Mouse (Mus musculus): ENCODE measurements at regions not wholly inside any gene's neighbourhood (a gene's known extent, or its start where the extent isn't known, plus 50 kb on each side); places are given as distances from the start of the nearest gene placed in this dataset.

DNA sequence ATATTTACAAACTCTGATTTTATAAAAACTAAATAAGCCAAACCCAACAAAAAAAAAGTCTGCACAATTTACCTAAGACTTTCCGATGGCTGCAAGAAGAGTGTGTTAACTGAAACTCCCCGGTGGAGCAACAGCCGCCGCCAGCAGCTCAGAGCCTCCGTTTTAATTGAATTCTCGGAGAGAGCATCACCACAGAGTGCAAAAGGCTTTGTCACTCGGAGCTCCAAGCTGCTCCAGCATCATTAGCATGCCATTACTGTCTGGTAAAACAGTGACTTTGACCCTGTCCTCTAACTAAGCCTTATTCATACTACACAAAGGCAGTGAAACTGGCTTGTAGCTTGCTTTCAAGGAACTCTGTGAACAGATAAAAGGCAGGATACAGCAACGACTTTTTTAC, 176.5 kb downstream of the Efnb2 start:
- Histone ChIP-seq H3K9me3 (replicated peaks) (no peaks in the 10 kb centered on the region), H3K4me1 (ENCODE audit: insufficient read depth, low read depth, low read length) (peaks cover 9% of the 10 kb centered on the region)

GRCm38 (mm10) chr8:8482707-8483480, 178.1 kb downstream of the Efnb2 start:
- Histone ChIP-seq H3K9me3 (replicated peaks) (no peaks in the 10 kb centered on the region), H3K36me3 (replicated peaks) (no peaks in the 10 kb centered on the region), H3K4me3 (ENCODE audit: low read depth, low read length) (no peak overlapping the region), H3K27me3 (ENCODE audit: insufficient read depth, low read length) (0 out of 2 replicates have a peak, but pooled peaks cover 2% of the 10 kb centered on the region), H3K4me1 (ENCODE audit: insufficient read depth, low read depth, low read length) (no peaks in the 10 kb centered on the region; the same call in 1 of the 2 replicates)
- ATAC-seq (ENCODE audit: extremely low read depth, insufficient number of reproducible peaks, low FRiP score, poor library complexity, severe bottlenecking) (no peak), DNase-seq (ENCODE audit: low spot score) (no peak)
- no peak for TF ChIP-seq GATA1 (IDR thresholded peaks at IDR 0.05; ENCODE audit: borderline replicate concordance, low read length)
- no peak for TF ChIP-seq CTCF (IDR thresholded peaks at IDR 0.05; ENCODE audit: low read depth, low read length)
- no peak for TF ChIP-seq TAL1 (conservative IDR thresholded peaks at IDR 0.05; ENCODE audit: low read depth, low read length)
- TF ChIP-seq GATA2 (IDR thresholded peaks at IDR 0.05; ENCODE audit: borderline replicate concordance, low read depth, low read length): no peak
- no peak for TF ChIP-seq POLR2AphosphoS5 (IDR thresholded peaks at IDR 0.05; ENCODE audit: insufficient replicate concordance, low read depth, low read length)

More for the DNA sequence above, 176.5 kb downstream of the Efnb2 start:
- no peak for ATAC-seq (ENCODE audit: extremely low read depth, insufficient number of reproducible peaks, low FRiP score, poor library complexity, severe bottlenecking)
- TF ChIP-seq TAL1 (conservative IDR thresholded peaks at IDR 0.05; ENCODE audit: low read depth, low read length) (no peak), CTCF (IDR thresholded peaks at IDR 0.05; ENCODE audit: low read depth, low read length) (no peak), GATA1 (IDR thresholded peaks at IDR 0.05; ENCODE audit: borderline replicate concordance, low read length) (no peak), GATA2 (IDR thresholded peaks at IDR 0.05; ENCODE audit: borderline replicate concordance, low read depth, low read length) (no peak), POLR2AphosphoS5 (IDR thresholded peaks at IDR 0.05; ENCODE audit: insufficient replicate concordance, low read depth, low read length) (no peak)
- peaks cover 13% of the 10 kb centered on the region for H3K27me3 ChIP-seq (ENCODE audit: insufficient read depth, low read length)
- no peak overlapping the region for H3K4me3 ChIP-seq (ENCODE audit: low read depth, low read length)
- no peaks in the 10 kb centered on the region for H3K36me3 ChIP-seq (replicated peaks)
- DNase-seq (ENCODE audit: low spot score): no peak

GRCm38 (mm10) chr8:8477456-8477855, 183.6 kb downstream of the Efnb2 start:
- Histone ChIP-seq H3K4me1 (ENCODE audit: insufficient read depth, low read depth, low read length) (no peaks in the 10 kb centered on the region), H3K27me3 (ENCODE audit: insufficient read depth, low read length) (0 out of 2 replicates have a peak, but pooled peaks cover 2% of the 10 kb centered on the region), H3K4me3 (ENCODE audit: low read depth, low read length) (no peak overlapping the region), H3K9me3 (replicated peaks) (no peaks in the 10 kb centered on the region), H3K36me3 (replicated peaks) (no peaks in the 10 kb centered on the region)
- ATAC-seq (ENCODE audit: extremely low read depth, insufficient number of reproducible peaks, low FRiP score, poor library complexity, severe bottlenecking): no peak
- no peak for TF ChIP-seq GATA2 (IDR thresholded peaks at IDR 0.05; ENCODE audit: borderline replicate concordance, low read depth, low read length)
- no peak for TF ChIP-seq CTCF (IDR thresholded peaks at IDR 0.05; ENCODE audit: low read depth, low read length)
- no peak for TF ChIP-seq GATA1 (IDR thresholded peaks at IDR 0.05; ENCODE audit: borderline replicate concordance, low read length)
- no peak for TF ChIP-seq TAL1 (conservative IDR thresholded peaks at IDR 0.05; ENCODE audit: low read depth, low read length)
- no peak for TF ChIP-seq POLR2AphosphoS5 (IDR thresholded peaks at IDR 0.05; ENCODE audit: insufficient replicate concordance, low read depth, low read length)
- no peak for DNase-seq (ENCODE audit: low spot score)

GRCm38 (mm10) chr8:8468552-8468951, 192.5 kb downstream of the Efnb2 start:
- Histone ChIP-seq H3K4me3 (ENCODE audit: low read depth, low read length) (no peak overlapping the region), H3K9me3 (replicated peaks) (no peaks in the 10 kb centered on the region), H3K4me1 (ENCODE audit: insufficient read depth, low read depth, low read length) (no peaks in the 10 kb centered on the region), H3K36me3 (replicated peaks) (no peaks in the 10 kb centered on the region), H3K27me3 (ENCODE audit: insufficient read depth, low read length) (peaks cover 13% of the 10 kb centered on the region; the same call in 1 of the 2 replicates)
- no peak for TF ChIP-seq GATA1 (IDR thresholded peaks at IDR 0.05; ENCODE audit: borderline replicate concordance, low read length)
- no peak for TF ChIP-seq POLR2AphosphoS5 (IDR thresholded peaks at IDR 0.05; ENCODE audit: insufficient replicate concordance, low read depth, low read length)
- no peak for TF ChIP-seq CTCF (IDR thresholded peaks at IDR 0.05; ENCODE audit: low read depth, low read length)
- TF ChIP-seq TAL1 (conservative IDR thresholded peaks at IDR 0.05; ENCODE audit: low read depth, low read length): no peak
- no peak for TF ChIP-seq GATA2 (IDR thresholded peaks at IDR 0.05; ENCODE audit: borderline replicate concordance, low read depth, low read length)
- ATAC-seq (ENCODE audit: extremely low read depth, insufficient number of reproducible peaks, low FRiP score, poor library complexity, severe bottlenecking): no peak
- no peak for DNase-seq (ENCODE audit: low spot score)

DNA sequence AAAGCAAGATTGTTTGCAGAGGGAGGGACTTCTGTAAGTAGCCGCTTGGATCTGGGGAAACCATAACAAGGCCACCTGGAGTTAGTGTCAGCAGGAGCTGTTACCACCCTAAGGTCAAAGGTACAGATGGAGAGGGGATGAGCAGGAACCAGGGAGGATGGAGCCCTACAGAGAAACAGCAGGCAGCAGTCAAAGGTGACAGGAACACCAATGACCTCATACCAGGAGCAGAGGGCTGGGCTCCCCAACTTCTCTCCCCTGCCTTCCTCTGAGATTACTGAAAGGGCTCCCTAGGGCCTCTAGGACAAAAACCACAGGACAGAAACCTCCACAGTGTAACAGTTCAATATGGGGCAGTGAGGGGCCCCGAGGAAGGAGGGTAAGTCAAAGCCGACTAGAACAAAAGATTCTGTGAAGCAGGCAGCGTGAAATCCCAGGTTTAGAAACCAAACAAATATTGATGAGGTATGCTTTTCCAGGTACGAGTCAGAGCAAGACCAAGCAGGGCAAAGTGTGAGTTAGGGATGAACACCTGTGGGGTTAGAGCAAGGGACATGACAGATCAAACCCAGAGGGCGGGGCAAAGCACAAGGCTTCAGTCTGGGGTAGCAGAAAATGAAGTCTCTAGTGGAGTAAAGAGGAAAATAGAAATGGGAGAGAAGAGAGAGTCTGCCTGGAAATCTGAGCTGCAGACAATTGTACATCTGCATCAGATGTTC, 194.4 kb downstream of the Efnb2 start:
- no peak for DNase-seq (ENCODE audit: low spot score)
- ATAC-seq (ENCODE audit: extremely low read depth, insufficient number of reproducible peaks, low FRiP score, poor library complexity, severe bottlenecking): no peak
- no peaks in the 10 kb centered on the region for H3K4me1 ChIP-seq (ENCODE audit: insufficient read depth, low read depth, low read length)
- no peak overlapping the region for H3K4me3 ChIP-seq (ENCODE audit: low read depth, low read length)
- no peaks in the 10 kb centered on the region for H3K9me3 ChIP-seq (replicated peaks)
- H3K27me3 ChIP-seq (ENCODE audit: insufficient read depth, low read length): peaks cover 10% of the 10 kb centered on the region; the same call in 1 of the 2 replicates
- H3K36me3 ChIP-seq (replicated peaks): no peaks in the 10 kb centered on the region
- TF ChIP-seq GATA2 (IDR thresholded peaks at IDR 0.05; ENCODE audit: borderline replicate concordance, low read depth, low read length) (no peak), TAL1 (conservative IDR thresholded peaks at IDR 0.05; ENCODE audit: low read depth, low read length) (no peak), GATA1 (IDR thresholded peaks at IDR 0.05; ENCODE audit: borderline replicate concordance, low read length) (no peak), CTCF (IDR thresholded peaks at IDR 0.05; ENCODE audit: low read depth, low read length) (no peak), POLR2AphosphoS5 (IDR thresholded peaks at IDR 0.05; ENCODE audit: insufficient replicate concordance, low read depth, low read length) (no peak)

GRCm38 (mm10) chr8:8462455-8462854, 198.6 kb downstream of the Efnb2 start:
- ATAC-seq (ENCODE audit: extremely low read depth, insufficient number of reproducible peaks, low FRiP score, poor library complexity, severe bottlenecking) (no peak), DNase-seq (ENCODE audit: low spot score) (no peak)
- Histone ChIP-seq H3K36me3 (replicated peaks) (no peaks in the 10 kb centered on the region), H3K4me3 (ENCODE audit: low read depth, low read length) (no peak overlapping the region), H3K9me3 (replicated peaks) (no peaks in the 10 kb centered on the region), H3K27me3 (ENCODE audit: insufficient read depth, low read length) (0 out of 2 replicates have a peak, but pooled peaks cover 5% of the 10 kb centered on the region), H3K4me1 (ENCODE audit: insufficient read depth, low read depth, low read length) (no peaks in the 10 kb centered on the region)
- no peak for TF ChIP-seq TAL1 (conservative IDR thresholded peaks at IDR 0.05; ENCODE audit: low read depth, low read length)
- TF ChIP-seq POLR2AphosphoS5 (IDR thresholded peaks at IDR 0.05; ENCODE audit: insufficient replicate concordance, low read depth, low read length): no peak
- TF ChIP-seq CTCF (IDR thresholded peaks at IDR 0.05; ENCODE audit: low read depth, low read length): no peak
- no peak for TF ChIP-seq GATA2 (IDR thresholded peaks at IDR 0.05; ENCODE audit: borderline replicate concordance, low read depth, low read length)

Data from G1E (cell line).